In the genomic region with DNA sequence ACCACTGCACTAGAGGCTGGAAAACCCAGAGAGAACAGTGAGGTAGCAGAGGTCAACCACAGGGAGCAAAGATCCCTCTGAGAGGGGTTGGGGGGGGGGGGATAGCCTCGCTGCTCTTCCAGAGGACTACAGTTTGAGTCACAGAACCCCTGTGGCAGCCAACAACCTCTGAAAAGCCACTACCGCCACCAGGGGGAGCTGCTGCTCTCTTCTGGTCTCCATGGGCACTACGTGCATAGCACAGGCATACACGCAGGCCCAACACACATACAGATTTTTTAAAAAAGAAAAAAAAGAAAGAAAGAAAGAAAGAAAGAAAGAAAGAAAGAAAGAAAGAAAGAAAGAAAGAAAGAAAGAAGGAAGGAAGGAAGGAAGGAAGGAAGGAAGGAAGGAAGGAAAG, we compare ENCODE assay signal across 10 mouse cellular contexts. TPM values are rescaled to one million over a fixed set of nuclear protein-coding genes. Genes with fewer than 3 reads are reported as not detected.
DNase-seq lines count a peak whose midpoint lies in the region; TF ChIP-seq lines count a peak whose summit lies in the region.
"Had no signal": no experiment of that assay in that cellular context is flagged by ENCODE, and none has a peak within 500 bp of the region (broad histone marks: within the 10 kb centered on the region; RNA-seq: fewer than 3 reads in every experiment).

No protein-coding gene starts in this region.

- no peak overlapping the region for H3K4me3 ChIP-seq in layer of hippocampus, adult 2 months
- H3K4me3 ChIP-seq: heart, embryonic 15.5 days; stomach, embryonic 15.5 days had no signal

- TF ChIP-seq CTCF in layer of hippocampus, adult 2 months (conservative IDR thresholded peaks at IDR 0.05): peak; percentile 72

- no peak overlapping the region for H3K27ac ChIP-seq in layer of hippocampus, adult 2 months
- H3K27ac ChIP-seq: heart, embryonic 15.5 days; stomach, embryonic 15.5 days had no signal

- peak; percentile 90 for DNase-seq in CD4-positive, CD25-positive, alpha-beta regulatory T cell, adult 2 months (ENCODE audit: low read depth, low spot score)
- peak; percentile 69 for DNase-seq in R1 (ENCODE audit: low read depth, low spot score)
- peak; percentile 79 to 87 for DNase-seq in cerebellum, postnatal 14 days
- peak; percentile 74 to 79 for DNase-seq in gastrocnemius, adult 8-10 months (ENCODE audit: low spot score in 2 of 2)
- DNase-seq in layer of hippocampus, adult 2 months (ENCODE audit: low spot score in 2 of 2): peak; percentile 38 to 69
- peak; percentile 93 for DNase-seq in lung, postnatal 36 days
- DNase-seq in skeletal muscle tissue, adult 2 months (ENCODE audit: low read depth, low spot score): peak; percentile 59
- peak; percentile 9 for DNase-seq in yolk sac, embryonic 10.5 days (ENCODE audit: low spot score)

RNA-seq across cellular contexts. Expression of gene Whrn, which starts 12.4 kb away (rescaled TPM):
- total RNA-seq in gastrocnemius, adult 8-10 months (2022): 1 to 10 TPM; 2.5 to 4.4 (median 4.0) TPM
- total RNA-seq in layer of hippocampus, adult 2 months (2021): 10 to 100 TPM; 17.9 to 20.7 TPM

RNA-seq across cellular contexts. Expression of gene Atp6v1g1, which starts 36.3 kb away (rescaled TPM):
- 100 to 1,000 TPM; 268 to 323 (median 295) TPM for total RNA-seq in gastrocnemius, adult 8-10 months (2022)
- 100 to 1,000 TPM; 119 to 128 TPM for total RNA-seq in layer of hippocampus, adult 2 months (2021)

RNA-seq across cellular contexts. Expression of gene Tmem268, which starts 50.3 kb away (rescaled TPM):
- 10 to 100 TPM; 18.9 to 20.8 (median 20.1) TPM for total RNA-seq in gastrocnemius, adult 8-10 months (2022)
- 1 to 10 TPM; 5.8 to 8.3 TPM for total RNA-seq in layer of hippocampus, adult 2 months (2021)

Comparison
In these comparisons a context has a peak if more than half of its experiments do, and no peak if none do; other contexts are left out.
1. DNase-seq: peak in every context shown above with its lines; median percentile 93 in lung, postnatal 36 days; 90 in CD4-positive, CD25-positive, alpha-beta regulatory T cell, adult 2 months; 83 in cerebellum, postnatal 14 days; 76 in gastrocnemius, adult 8-10 months; 69 in R1; 59 in skeletal muscle tissue, adult 2 months; 54 in layer of hippocampus, adult 2 months; 9 in yolk sac, embryonic 10.5 days.